Mouse (Mus musculus): ENCODE results near the gene Ptpn14.

Ptpn14 gene

GRCm38 (mm10) chr1:189866621-189867020 is 138.6 kb downstream of the Ptpn14 start:
- no peak for DNase-seq (ENCODE audit: low spot score in 2 of 2)

- no peak for DNase-seq (ENCODE audit: low spot score in 2 of 2)
These were observed 139.0 kb downstream of the Ptpn14 start for GRCm38 (mm10) chr1:189867034-189867433.

DNA sequence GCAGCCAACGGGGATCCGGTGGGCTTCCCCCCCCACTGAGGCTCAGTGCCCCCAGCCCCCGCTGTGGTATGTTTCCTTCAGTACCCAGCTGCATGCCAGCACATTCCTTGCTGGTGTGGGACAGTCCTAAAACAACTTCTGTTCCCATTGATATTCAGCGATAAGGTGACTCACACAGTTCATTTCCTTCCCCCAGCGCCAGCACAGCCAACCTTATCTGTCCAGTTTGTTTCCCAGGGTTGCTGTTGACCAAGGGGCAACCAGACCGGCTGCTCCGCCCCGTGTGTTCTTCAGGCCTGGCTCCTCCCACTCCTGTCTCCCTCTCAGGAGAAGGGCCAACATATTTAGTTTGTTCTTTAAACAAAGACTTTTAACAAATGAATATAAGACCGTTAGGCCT is 139.4 kb downstream of the Ptpn14 start:
- peak in 1 of 2 experiments; percentile 18 for DNase-seq (ENCODE audit: low spot score in 2 of 2)

- DNase-seq (ENCODE audit: low spot score in 2 of 2), result no peak
These were observed 140.0 kb downstream of the Ptpn14 start for GRCm38 (mm10) chr1:189868036-189868435.

GRCm38 (mm10) chr1:189869651-189870270 is 141.7 kb downstream of the Ptpn14 start:
- DNase-seq (ENCODE audit: low spot score in 2 of 2), result no peak

DNA sequence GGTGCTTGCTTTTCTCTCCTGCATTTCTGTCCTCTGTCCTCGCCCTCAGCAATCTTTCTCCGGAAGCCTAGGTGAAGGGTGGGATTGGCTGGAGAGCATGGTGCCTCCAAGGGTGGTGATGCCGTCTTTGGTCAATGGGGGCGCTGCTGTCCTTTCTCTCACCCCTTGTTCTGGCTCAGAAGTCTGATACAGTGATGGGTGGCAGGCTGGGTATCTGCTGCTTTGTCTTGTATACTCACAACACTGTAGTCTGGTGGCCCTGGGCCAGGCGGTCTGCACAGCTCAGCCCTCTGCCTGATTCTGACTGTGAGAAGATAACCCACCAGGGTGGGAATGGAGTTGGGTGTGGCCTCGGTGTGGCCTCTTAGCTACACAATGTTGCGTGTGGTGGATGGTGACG is 142.5 kb downstream of the Ptpn14 start:
- no peak for DNase-seq (ENCODE audit: low spot score in 2 of 2)

- no peak for DNase-seq (ENCODE audit: low spot score in 2 of 2)
These were observed 143.6 kb downstream of the Ptpn14 start for GRCm38 (mm10) chr1:189871625-189872024.

DNA sequence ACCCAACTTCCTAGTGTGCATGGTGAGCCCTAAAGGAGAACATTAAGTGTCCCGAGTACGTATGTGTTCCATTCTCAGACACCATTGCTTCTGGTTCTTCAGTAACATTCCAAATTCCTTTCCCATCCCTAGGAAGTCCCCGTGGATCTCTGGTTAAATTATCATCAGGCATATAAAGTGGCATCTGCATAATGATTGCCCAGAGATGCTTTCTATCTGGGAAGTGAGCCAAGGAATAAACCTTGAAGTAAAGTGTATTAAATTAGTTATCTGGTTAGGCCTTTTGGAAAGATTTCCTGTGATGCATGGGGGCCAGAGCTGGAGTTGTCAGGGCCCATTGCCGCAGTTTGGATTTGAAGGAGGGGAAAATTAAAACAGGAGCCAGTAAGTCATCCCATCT is 144.0 kb downstream of the Ptpn14 start:
- DNase-seq (ENCODE audit: low spot score in 2 of 2), result no peak

DNA sequence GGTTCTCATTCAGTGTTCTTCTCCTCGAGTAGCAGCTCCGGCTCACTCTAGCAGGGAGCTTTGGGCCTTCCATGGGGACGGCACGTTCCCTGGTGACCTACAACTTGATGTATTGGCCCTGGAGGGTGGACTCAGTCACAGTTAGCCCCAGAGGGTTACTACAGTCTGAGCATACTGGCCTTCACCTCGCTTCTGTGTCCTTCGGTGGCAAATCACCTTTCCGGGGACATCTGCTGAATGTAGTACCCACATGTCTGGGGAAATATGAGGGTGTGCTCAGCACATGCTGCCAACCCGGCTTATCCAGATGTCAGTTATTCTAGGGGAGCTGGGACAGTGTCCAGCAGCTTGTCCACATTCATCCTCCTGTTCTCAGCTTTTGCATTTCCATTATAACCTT is 145.5 kb downstream of the Ptpn14 start:
- DNase-seq (ENCODE audit: low spot score in 2 of 2), result no peak

DNA sequence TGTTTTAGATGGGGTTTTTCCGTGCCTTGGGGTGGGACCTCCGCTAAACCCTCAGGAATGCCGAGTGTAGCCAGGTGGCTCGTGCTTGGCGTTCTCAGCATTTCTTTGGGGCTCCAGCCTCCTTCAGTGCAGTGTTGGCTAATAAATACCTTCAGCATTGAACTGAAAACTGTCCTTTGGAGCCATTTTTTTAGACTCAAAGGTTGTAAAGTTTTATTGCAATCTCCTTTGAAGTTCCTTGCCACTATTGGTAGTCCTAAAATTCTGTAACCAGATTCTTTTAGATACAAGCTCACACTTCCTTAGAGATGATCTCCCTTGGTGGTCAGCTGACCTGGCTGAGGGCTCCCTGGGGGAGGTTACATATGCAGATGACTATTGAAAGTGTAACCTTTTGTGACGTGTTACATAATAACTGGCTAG is 147.4 kb downstream of the Ptpn14 start:
- DNase-seq (ENCODE audit: low spot score in 2 of 2), result no peak

- DNase-seq (ENCODE audit: low spot score in 2 of 2), result no peak
These were observed 148.1 kb downstream of the Ptpn14 start for GRCm38 (mm10) chr1:189876162-189876561.

GRCm38 (mm10) chr1:189879212-189879611 is 151.1 kb downstream of the Ptpn14 start:
- DNase-seq (ENCODE audit: low spot score in 2 of 2), result no peak

DNA sequence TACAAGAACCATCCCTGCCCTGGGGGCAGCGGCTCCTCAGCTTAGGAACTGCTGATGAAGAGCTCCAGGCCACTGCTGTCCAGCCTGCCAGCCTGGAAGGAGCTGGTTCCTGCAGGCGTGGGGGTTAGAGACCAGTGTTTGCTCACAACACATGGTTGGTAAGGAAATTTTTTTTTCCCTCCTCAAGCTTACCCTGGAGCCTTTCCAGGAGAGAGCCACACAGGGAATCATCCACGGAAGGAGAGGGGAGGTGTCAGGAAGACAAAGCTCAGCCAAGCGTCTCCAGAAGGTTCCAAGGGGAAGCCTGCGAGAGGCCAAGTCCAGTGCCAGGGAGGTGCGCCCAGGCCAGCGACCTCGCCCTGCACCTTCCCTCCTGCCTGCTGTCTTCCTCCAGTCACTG is 151.9 kb downstream of the Ptpn14 start:
- DNase-seq (ENCODE audit: low spot score in 2 of 2), result no peak

DNA sequence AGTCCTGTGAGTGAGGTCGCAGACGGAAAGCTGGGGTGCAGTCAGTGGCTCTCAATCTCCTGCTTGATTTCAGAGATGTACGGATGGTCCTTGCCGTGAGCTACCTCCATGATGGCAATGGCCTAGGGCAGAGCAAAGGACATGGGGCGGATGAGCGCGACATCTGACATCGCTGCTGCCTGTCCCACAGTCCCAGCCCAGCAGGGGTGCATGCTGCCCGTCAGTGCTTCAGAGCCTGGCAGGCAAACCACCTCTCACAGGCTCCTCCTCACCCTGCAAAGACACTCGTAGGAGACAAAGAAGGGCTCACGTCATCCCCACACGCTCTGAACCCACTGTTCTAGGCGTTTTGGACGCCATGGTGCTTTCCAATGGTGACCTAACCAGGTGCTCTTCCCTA is 152.7 kb downstream of the Ptpn14 start:
- no peak for DNase-seq (ENCODE audit: low spot score in 2 of 2)

DNA sequence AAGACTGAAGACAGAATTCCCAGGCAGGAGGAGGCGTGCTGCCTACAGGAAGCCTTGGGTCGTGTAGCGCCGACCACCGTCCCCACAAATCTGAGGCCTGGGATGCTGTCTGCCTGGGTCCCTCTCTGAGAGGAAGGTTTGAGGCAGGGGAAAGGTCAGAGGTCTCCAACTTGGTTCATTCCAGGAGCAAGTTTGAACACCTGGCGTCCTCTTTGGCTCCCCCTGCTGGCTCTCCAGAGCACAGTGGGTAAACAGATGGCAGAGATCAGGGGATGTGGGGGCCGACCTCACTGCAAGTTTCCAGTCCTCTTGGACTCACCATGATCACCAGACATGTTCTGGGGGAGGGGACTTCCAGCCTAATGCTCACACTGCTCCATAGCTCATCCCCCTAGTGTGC is 154.8 kb downstream of the Ptpn14 start:
- peak; percentile 18 to 39 for DNase-seq (ENCODE audit: low spot score in 2 of 2)

DNA sequence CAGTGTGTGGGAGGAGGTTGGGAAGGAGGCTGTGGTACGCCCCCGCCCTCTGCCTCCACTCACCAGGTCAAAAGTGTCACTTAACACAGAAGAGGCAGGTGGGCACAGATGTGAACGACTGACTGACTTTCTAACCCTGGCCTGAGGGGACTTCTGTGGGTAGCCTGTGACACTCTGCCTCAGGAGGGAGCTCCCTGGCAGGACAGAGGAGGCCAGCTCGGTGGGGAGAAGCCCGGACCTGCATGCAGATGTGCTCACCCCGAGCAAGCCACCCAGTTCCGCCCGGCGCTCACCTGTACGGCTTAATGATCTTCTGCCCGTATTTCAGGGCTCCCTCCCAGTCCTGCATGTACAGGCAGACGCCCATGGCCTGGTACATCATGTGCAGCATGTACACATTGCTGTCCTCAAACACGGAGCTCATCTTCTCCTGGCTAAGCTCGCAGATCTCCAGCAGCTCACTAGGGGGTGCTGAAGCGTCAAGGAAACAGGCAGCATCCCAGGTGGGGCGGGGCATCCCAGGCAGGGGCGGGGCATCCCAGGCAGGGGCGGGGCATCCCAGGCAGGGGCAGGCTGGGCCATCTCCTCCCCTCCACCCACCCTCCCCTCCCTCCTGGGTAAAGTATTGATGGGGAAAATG is 155.6 kb downstream of the Ptpn14 start:
- peak in 1 of 2 experiments; percentile 19 for DNase-seq (ENCODE audit: low spot score in 2 of 2)

- no peak for DNase-seq (ENCODE audit: low spot score in 2 of 2)
These were observed 156.9 kb downstream of the Ptpn14 start for GRCm38 (mm10) chr1:189884951-189885350.

DNA sequence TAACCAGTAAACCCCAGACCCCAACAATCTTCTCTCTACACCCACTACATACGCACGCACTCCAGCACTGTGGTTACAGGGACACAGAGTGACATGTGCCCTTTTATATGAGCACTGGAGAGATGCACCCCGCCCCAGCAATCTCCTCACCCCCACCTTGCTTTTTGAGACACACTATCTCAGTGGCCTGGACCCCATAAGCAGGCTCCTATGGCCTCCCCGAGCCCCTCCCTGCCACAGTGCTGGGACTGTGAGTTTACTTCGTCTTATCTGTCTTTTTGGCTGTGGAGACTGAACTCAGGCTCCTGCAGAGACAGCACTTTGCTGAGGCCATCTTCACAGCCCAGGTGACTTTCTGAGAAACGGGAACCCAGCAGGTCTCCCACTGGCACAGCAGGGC is 157.9 kb downstream of the Ptpn14 start:
- DNase-seq (ENCODE audit: low spot score in 2 of 2), result no peak

DNA sequence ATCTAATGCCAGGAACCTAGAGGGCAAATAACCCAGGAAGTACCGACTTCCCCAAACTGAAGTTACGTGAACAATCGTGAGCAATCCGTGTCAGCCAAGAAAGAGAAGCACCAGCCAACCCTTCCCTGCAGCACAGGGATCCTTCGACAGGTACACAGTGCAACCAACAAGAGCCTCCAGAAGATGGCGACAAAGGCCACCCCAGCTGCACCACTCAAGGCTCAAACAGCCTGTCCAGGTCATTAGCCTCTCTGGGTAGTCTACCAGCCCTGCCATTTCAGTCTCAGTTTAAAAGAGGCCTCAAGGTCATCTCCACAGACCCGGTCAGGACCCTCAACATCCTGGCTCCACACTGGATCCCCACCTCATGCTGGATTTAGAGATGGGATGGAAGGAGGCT is 159.4 kb downstream of the Ptpn14 start:
- DNase-seq (ENCODE audit: low spot score in 2 of 2), result peak; percentile 25 to 37

- DNase-seq (ENCODE audit: low spot score in 2 of 2), result no peak
These were observed 160.7 kb downstream of the Ptpn14 start for GRCm38 (mm10) chr1:189888749-189889148.

- no peak for DNase-seq (ENCODE audit: low spot score in 2 of 2)
These were observed 166.1 kb downstream of the Ptpn14 start for GRCm38 (mm10) chr1:189894191-189894590.

GRCm38 (mm10) chr1:189897861-189898260 is 169.8 kb downstream of the Ptpn14 start:
- no peak for DNase-seq (ENCODE audit: low spot score in 2 of 2)

DNA sequence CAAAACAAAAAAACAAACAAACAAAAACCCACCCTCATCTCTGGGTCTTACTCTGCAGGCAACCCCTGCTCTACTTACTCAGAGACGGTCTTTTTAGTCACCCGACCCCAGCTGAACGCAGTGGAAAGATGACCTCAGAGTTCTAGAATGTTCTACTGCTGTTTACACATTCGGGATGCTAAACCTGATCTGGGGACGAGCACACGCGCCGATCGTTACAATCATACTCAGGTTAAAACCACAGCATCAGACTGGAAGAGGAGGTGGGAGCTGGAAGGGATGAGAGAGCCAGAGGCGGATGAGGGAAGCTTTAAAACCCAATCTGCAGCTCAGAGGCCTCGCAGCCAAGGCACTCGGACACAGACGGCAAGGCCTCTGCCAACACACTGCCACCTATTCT is 170.6 kb downstream of the Ptpn14 start:
- DNase-seq (ENCODE audit: low spot score in 2 of 2), result no peak

DNA sequence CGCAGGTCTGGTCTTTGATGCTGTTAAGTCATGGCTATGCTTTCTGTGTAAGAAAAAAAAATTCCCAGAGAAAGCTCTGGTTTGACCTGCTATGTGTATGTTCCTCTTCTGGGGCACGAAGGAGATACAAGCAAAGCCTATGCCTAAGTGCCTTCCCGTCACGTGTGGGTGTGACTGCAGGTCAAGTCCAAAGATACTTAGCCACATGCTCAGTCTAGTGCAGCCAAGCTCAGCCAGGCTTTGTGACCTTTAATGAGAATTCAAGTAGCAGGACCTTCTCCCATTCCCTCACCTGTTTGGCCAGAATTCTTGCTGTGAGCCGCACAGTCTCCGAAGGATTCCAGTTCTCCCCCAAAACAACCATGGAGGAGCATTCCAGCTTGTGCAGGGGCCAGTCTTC is 171.5 kb downstream of the Ptpn14 start:
- DNase-seq (ENCODE audit: low spot score in 2 of 2), result no peak
